Mouse (Mus musculus) heart, postnatal 0 days (tissue): Measurements from ENCODE around the gene Agpat2. TPM values are rescaled to one million over a fixed set of nuclear protein-coding genes. Genes with fewer than 3 reads are reported as not detected.

Source experiments
- ATAC-seq: fragments of 200-750 bp; cut with Nextera tagmentation; 2 replicates; pipeline ENCODE4 v1.8.0; 2017; ENCODE audit warnings: low read depth, moderate number of reproducible peaks, moderate library complexity; ENCODE audit not compliant: insufficient read depth
- DNase-seq: peaks from one replicate; pipeline ENCODE4 v3.0.0-alpha.2; 2016; ENCODE audit warnings: low spot score
- H3K27ac ChIP-seq: fragments of 300-500 bp; sonication (generic); 2 replicates; pipeline ENCODE4 v1.5.1; 2014; ENCODE audit warnings: low read depth, mild to moderate bottlenecking
- H3K27me3 ChIP-seq: fragments of 300-500 bp; sonication (generic); 2 replicates; pipeline ENCODE4 v1.6.1; 2014; ENCODE audit warnings: low read length, mixed read lengths; ENCODE audit not compliant: control insufficient read depth, insufficient read depth
- H3K36me3 ChIP-seq: fragments of 300-500 bp; sonication (generic); replicated peaks from 2 replicates; pipeline ENCODE4 v1.6.1; 2014; ENCODE audit warnings: low read length, mixed read lengths; ENCODE audit not compliant: control insufficient read depth, insufficient read depth
- H3K4me1 ChIP-seq: fragments of 300-500 bp; sonication (generic); 2 replicates; pipeline ENCODE4 v1.6.1; 2014; ENCODE audit warnings: antibody characterized with exemption; ENCODE audit not compliant: control insufficient read depth, insufficient read depth
- H3K4me2 ChIP-seq: fragments of 300-500 bp; sonication (generic); 2 replicates; pipeline ENCODE4 v1.6.1; 2014; ENCODE audit warnings: low read depth, mild to moderate bottlenecking, low read length, moderate library complexity
- H3K4me3 ChIP-seq: fragments of 300-500 bp; sonication (generic); 2 replicates; pipeline ENCODE4 v1.5.1; 2014; ENCODE audit warnings: low read depth, low read length
- H3K9ac ChIP-seq: fragments of 300-500 bp; sonication (generic); replicated peaks from 2 replicates; pipeline ENCODE4 v1.6.1; 2014; ENCODE audit warnings: low read depth, low read length, mixed read lengths
- H3K9me3 ChIP-seq: fragments of 300-500 bp; sonication (generic); replicated peaks from 2 replicates; pipeline ENCODE4 v1.6.1; 2016; ENCODE audit warnings: low read length; ENCODE audit not compliant: control insufficient read depth
- CTCF ChIP-seq: IDR thresholded peaks from 2 replicates; pipeline ENCODE4 v1.5.1; 2016; ENCODE audit warnings: antibody characterized with exemption, control low read depth, low read depth
- EP300 ChIP-seq: IDR thresholded peaks from 2 replicates; pipeline ENCODE4 v1.6.1; 2016; ENCODE audit warnings: antibody characterized with exemption, low read depth
- WGBS: fragments of 180-500 bp; shearing (Covaris S2); extraction: QIAGEN DNeasy Blood & Tissue Kit; methylation state at CpG from one replicate; pipeline ENCODE4 v1.1.7; 2014; 5-methylcytosine and 5-hydroxymethylcytosine counted together
- microRNA counts: library from miRNA; unstranded; fragments of <30 nt; microRNA quantifications from one replicate; lab custom pipeline; 2015
- microRNA-seq: library from miRNA; unstranded; fragments of <30 nt; microRNA quantifications from one replicate; pipeline ENCODE4, GENCODE M21; 2016
- polyA plus RNA-seq: library from polyadenylated mRNA; unstranded; fragments of >200 nt; fragmentation: Nextera tagmentation; extraction: Ambion mirVana; gene quantifications from 2 replicates; pipeline ENCODE4 v1.2.1, GENCODE M21; 2015
- total RNA-seq: library from RNA; depleted of rRNA; stranded (reverse); fragments of >200 nt; gene quantifications from 2 replicates; pipeline ENCODE4 v1.2.3, GENCODE M21; 2014; ENCODE audit warnings: low replicate concordance; rRNA removed

Agpat2 gene
- total and polyA plus RNA-seq, 2 experiments from 2014 or later: 24.1 to 41.0 TPM

GRCm38 (mm10) chr2:26543155-26543554, 61.1 kb downstream of the Agpat2 start:
- H3K9me3 ChIP-seq: no peaks in the 10 kb centered on the region
- peak overlapping the region; percentile 23; the same call in 1 of the 2 replicates for H3K27ac ChIP-seq
- DNase-seq (peak; percentile 44), ATAC-seq (peak; percentile 37; the same call in 1 of the 2 replicates)
- no peaks in the 10 kb centered on the region for H3K36me3 ChIP-seq
- no peak for TF ChIP-seq EP300
- no peak for TF ChIP-seq CTCF
- H3K27me3 ChIP-seq: no peaks in the 10 kb centered on the region
- no peak overlapping the region for H3K9ac ChIP-seq
- no peak overlapping the region for H3K4me2 ChIP-seq
- H3K4me1 ChIP-seq: peaks cover 22% of the 10 kb centered on the region
- H3K4me3 ChIP-seq: no peak overlapping the region
- 34% methylated on average over 4 of the region's 4 CpGs for WGBS

MicroRNAs within 50 kb of the gene (microRNA counts, 519-probe panel; counts per million panel counts)
- microRNA mmu-miR-126-3p (lab: Ali Mortazavi, UCI) (10,488 counts per million, percentile 100 among the panel's probes with 10 or more counts), microRNA mmu-miR-126-5p (lab: Ali Mortazavi, UCI) (6,644 counts per million, percentile 81 among the panel's probes with 10 or more counts)

Small RNA genes within 50 kb of the gene (microRNA-seq; reads per million reads assigned to microRNA genes)
- gene Mir126a: 0.54 reads per million
- gene Mir126b: not detected

Other genes starting within 250 kb of the Agpat2 start
- 1.5 TPM in 1 of 2 replicates, not detected in the other for gene Card9, start 243.5 kb downstream of the Agpat2 start, total RNA-seq
- gene Card9, start 243.5 kb downstream of the Agpat2 start, polyA plus RNA-seq: 0.18 and 0.31 TPM in 2 replicates
- 9.6 and 24.1 TPM in 2 replicates for gene Snapc4, start 223.8 kb downstream of the Agpat2 start, total RNA-seq
- 7.8 and 8.1 TPM in 2 replicates for gene Snapc4, start 223.8 kb downstream of the Agpat2 start, polyA plus RNA-seq
- gene Entr1, start 215.1 kb downstream of the Agpat2 start, total RNA-seq: 57.4 and 67.4 TPM in 2 replicates
- 56.4 and 57.2 TPM in 2 replicates for gene Entr1, start 215.1 kb downstream of the Agpat2 start, polyA plus RNA-seq
- 52.5 and 102 TPM in 2 replicates for gene Pmpca, start 215.1 kb downstream of the Agpat2 start, total RNA-seq
- gene Pmpca, start 215.1 kb downstream of the Agpat2 start, polyA plus RNA-seq: 91.1 and 99.2 TPM in 2 replicates
- 16.7 and 22.0 TPM in 2 replicates for gene Inpp5e, start 195.2 kb downstream of the Agpat2 start, total RNA-seq
- gene Inpp5e, start 195.2 kb downstream of the Agpat2 start, polyA plus RNA-seq: 10.2 and 11.0 TPM in 2 replicates
- gene Sec16a, start 159.2 kb downstream of the Agpat2 start, total RNA-seq: 48.3 and 49.0 TPM in 2 replicates
- 7.1 and 7.5 TPM in 2 replicates for gene Sec16a, start 159.2 kb downstream of the Agpat2 start, polyA plus RNA-seq
- 54.0 and 63.3 TPM in 2 replicates for gene Notch1, start 87.8 kb downstream of the Agpat2 start, total RNA-seq
- gene Notch1, start 87.8 kb downstream of the Agpat2 start, polyA plus RNA-seq: 4.9 and 5.7 TPM in 2 replicates
- gene Egfl7, start 24.4 kb downstream of the Agpat2 start, total RNA-seq: 375 and 401 TPM in 2 replicates
- 158 and 159 TPM in 2 replicates for gene Egfl7, start 24.4 kb downstream of the Agpat2 start, polyA plus RNA-seq
- gene Gm20532, start 17.8 kb downstream of the Agpat2 start, total RNA-seq: not detected in 2 replicates
- not detected in 2 replicates for gene Gm20532, start 17.8 kb downstream of the Agpat2 start, polyA plus RNA-seq
- 16.5 and 23.2 TPM in 2 replicates for gene Fam69b, start 24.0 kb upstream of the Agpat2 start, total RNA-seq
- gene Fam69b, start 24.0 kb upstream of the Agpat2 start, polyA plus RNA-seq: 7.7 and 9.7 TPM in 2 replicates
- not detected in 2 replicates for gene Lcn4, start 66.9 kb upstream of the Agpat2 start, total RNA-seq
- not detected in 2 replicates for gene Lcn4, start 66.9 kb upstream of the Agpat2 start, polyA plus RNA-seq